Mouse (Mus musculus): Measurements from ENCODE around the gene Angpt4. TPM values are rescaled to one million over a fixed set of nuclear protein-coding genes. Genes with fewer than 3 reads are reported as not detected.

The Angpt4 gene
- 0.65 and 1.2 TPM in 2 replicates for polyA plus RNA-seq (2015; fragmentation: Nextera tagmentation; extraction: Ambion mirVana)

GRCm38 (mm10) chr2:151910919-151911500, at the start of gene Angpt4:
TSS of gene Angpt4 (plus strand) at chr2:151911210.

GRCm38 (mm10) chr2:151979470-151980354, 68.7 kb downstream of the Angpt4 start, which contains the start of gene Fam110a:
TSS of gene Fam110a (minus strand) at chr2:151980219.

Small RNA genes lying within 50 kb of the gene (microRNA-seq; reads per million reads assigned to microRNA genes)
- not detected for gene Mir1953 (ENCODE audit: borderline replicate concordance, insufficient number of aligned reads)

Other genes with a start within 250 kb of the Angpt4 start
- gene Rad21l, start 242.7 kb upstream of the Angpt4 start, polyA plus RNA-seq (2015; fragmentation: Nextera tagmentation; extraction: Ambion mirVana): not detected in 2 replicates
- gene Tmem74b, start 209.2 kb upstream of the Angpt4 start, polyA plus RNA-seq (2015; fragmentation: Nextera tagmentation; extraction: Ambion mirVana): 1.1 and 2.2 TPM in 2 replicates
- 30.4 and 40.3 TPM in 2 replicates for gene Psmf1, start 167.0 kb upstream of the Angpt4 start, polyA plus RNA-seq (2015; fragmentation: Nextera tagmentation; extraction: Ambion mirVana)
- 0.18 and 0.43 TPM in 2 replicates for gene Rspo4, start 68.3 kb upstream of the Angpt4 start, polyA plus RNA-seq (2015; fragmentation: Nextera tagmentation; extraction: Ambion mirVana)
- gene Fam110a, start 69.0 kb downstream of the Angpt4 start, polyA plus RNA-seq (2015; fragmentation: Nextera tagmentation; extraction: Ambion mirVana): 10.9 and 14.3 TPM in 2 replicates
- gene Slc52a3, start 85.3 kb downstream of the Angpt4 start, polyA plus RNA-seq (2015; fragmentation: Nextera tagmentation; extraction: Ambion mirVana): 1.5 and 2.1 TPM in 2 replicates
- gene Scrt2, start 170.3 kb downstream of the Angpt4 start, polyA plus RNA-seq (2015; fragmentation: Nextera tagmentation; extraction: Ambion mirVana): 0.18 and 0.44 TPM in 2 replicates
- gene Srxn1, start 194.3 kb downstream of the Angpt4 start, polyA plus RNA-seq (2015; fragmentation: Nextera tagmentation; extraction: Ambion mirVana): 21.9 and 40.2 TPM in 2 replicates
- 3.0 and 5.0 TPM in 2 replicates for gene Tcf15, start 232.4 kb downstream of the Angpt4 start, polyA plus RNA-seq (2015; fragmentation: Nextera tagmentation; extraction: Ambion mirVana)

All from adrenal gland, postnatal 0 days (tissue).